Mouse (Mus musculus) lung, adult 2 months (tissue): ENCODE data around the gene Cfdp1. TPM values are rescaled to one million over a fixed set of nuclear protein-coding genes. Genes with fewer than 3 reads are reported as not detected.

Experiments used
- DNase-seq: peaks from one replicate; pipeline ENCODE4 v3.0.0; 2022
- H3K4me1 ChIP-seq: fragments of 200-500 bp; 2 replicates; pipeline ENCODE4 v1.6.1; 2011; ENCODE audit warnings: low read length; ENCODE audit not compliant: control insufficient read depth, insufficient read depth
- H3K4me3 ChIP-seq: fragments of 200-500 bp; replicated peaks from 2 replicates; pipeline ENCODE3; 2011; ENCODE audit warnings: low read depth, mild to moderate bottlenecking, control low read depth, low read length; ENCODE audit errors: extremely low read depth
- CTCF ChIP-seq: fragments of 200-500 bp; IDR thresholded peaks from 2 replicates; pipeline ENCODE4 v1.5.1; 2011; ENCODE audit warnings: mild to moderate bottlenecking, low read length, control low read depth; ENCODE audit not compliant: insufficient read depth
- POLR2A ChIP-seq: fragments of 200-500 bp; IDR thresholded peaks from 2 replicates; pipeline ENCODE4 v1.6.1; 2011; ENCODE audit warnings: low read depth, mild to moderate bottlenecking, control low read depth, low read length, borderline replicate concordance; ENCODE audit errors: extremely low read depth
- WGBS: fragments of 180-500 bp; shearing (Covaris S2); methylation state at CpG from one replicate; pipeline ENCODE4 v1.1.7; 2018; 5-methylcytosine and 5-hydroxymethylcytosine counted together
- polyA plus RNA-seq: library from polyadenylated mRNA; depleted of rRNA; stranded (reverse); fragments of >200 nt; gene quantifications from 2 replicates; pipeline ENCODE4 v1.2.3, GENCODE M21; 2012

Gene Cfdp1
- polyA plus RNA-seq, 1 experiment: 7.9 TPM

DNA sequence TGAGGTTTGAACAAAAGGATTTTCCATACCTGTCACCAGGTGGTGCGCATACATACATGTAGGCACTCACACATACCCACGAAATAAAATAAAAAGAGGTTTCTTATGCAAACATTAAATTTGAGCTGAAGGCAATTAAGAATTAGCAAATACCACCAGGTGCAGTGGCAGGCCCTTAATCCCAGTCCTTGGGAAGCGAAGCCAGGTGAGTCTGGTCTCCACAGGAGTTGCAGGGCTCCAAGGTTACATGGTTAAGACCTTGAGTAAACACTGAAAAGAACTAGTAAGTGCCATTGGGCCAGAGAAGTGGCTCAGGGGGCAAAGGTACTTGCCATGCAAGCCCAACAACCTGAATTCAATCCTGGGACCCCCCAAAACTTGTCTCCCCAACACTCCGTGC is 29.5 kb upstream of the Cfdp1 start:
- 67% methylated on average over 4 of the region's 4 CpGs for WGBS
- TF ChIP-seq POLR2A: no peak
- TF ChIP-seq CTCF: no peak
- Histone ChIP-seq H3K4me3 (no peak overlapping the region), H3K4me1 (no peaks in the 10 kb centered on the region)
- DNase-seq: peak; percentile 8

GRCm38 (mm10) chr8:111881591-111881990 is 27.5 kb upstream of the Cfdp1 start:
- TF ChIP-seq CTCF (peak; percentile 95), POLR2A (no peak)
- DNase-seq: peak; percentile 34
- WGBS: 0% methylated on average over 2 of the region's 2 CpGs
- H3K4me3 ChIP-seq: no peak overlapping the region
- no peaks in the 10 kb centered on the region for H3K4me1 ChIP-seq

DNA sequence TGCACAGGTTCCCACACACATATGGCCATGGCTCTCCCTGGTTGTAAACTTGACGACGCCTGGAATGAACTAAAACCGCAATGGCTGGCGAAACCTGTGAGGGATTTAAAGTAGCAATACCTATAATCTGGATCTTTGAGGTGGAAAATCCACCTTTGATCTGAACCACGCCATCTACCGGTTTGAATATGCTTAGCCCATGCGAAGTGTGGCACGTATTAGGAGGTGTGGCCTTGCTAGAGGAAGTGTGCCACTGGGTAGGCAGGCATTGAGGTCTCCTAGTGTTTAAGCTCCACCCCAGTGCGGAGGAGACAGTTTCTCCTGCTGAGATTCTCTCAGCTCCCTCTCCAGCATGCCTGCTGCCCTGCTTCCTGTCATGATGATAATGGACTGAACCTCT is 23.6 kb upstream of the Cfdp1 start:
- DNase-seq: no peak
- Histone ChIP-seq H3K4me1 (peaks cover 3% of the 10 kb centered on the region; the same call in 1 of the 2 replicates), H3K4me3 (no peak overlapping the region)
- 65% methylated on average over 9 of the region's 9 CpGs for WGBS
- no peak for TF ChIP-seq POLR2A
- TF ChIP-seq CTCF: no peak

DNA sequence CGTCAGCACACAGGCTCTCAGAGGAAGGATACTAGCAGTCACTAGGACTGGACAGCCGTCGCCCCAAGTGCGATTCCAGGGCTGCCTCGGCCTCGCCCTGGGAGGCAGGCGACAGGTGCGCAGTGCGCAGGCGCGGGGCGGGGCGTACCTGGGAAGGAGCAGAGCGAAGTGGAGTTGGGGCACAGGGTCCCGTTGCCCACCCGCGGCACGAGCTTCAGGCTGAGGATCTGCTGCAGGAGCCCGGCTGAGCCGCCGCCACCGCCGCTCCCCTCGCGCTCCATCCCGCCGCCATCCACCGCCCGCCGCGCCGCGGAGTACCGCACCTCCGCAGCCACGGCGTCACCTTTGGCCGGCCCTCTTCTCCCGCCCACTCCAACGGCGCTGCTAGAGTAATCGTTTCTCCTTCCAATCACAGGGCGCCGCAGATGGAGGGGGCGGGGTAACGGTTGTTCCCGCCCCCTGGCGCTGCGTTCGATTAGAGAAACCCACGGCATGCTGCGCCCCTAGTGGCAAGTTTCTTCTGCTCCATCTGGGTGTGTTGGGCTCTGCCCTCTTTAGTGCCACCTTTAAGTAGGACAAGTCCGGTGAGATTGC is 22.4 kb upstream of the Cfdp1 start, which contains the start of gene Tmem170:
Gene Tmem170, minus strand, starts transcription at position 396 of the 594 bp plus-strand sequence.
- TF ChIP-seq CTCF (peak; percentile 89), POLR2A (peak; percentile 96)
- WGBS: under 1% methylated on average over 53 of the region's 53 CpGs
- peak within 1 kb of the TSS; percentile 79 for H3K4me3 ChIP-seq
- H3K4me1 ChIP-seq: peaks cover 3% of the 10 kb centered on the region; the same call in 1 of the 2 replicates
- DNase-seq: peak; percentile 97

DNA sequence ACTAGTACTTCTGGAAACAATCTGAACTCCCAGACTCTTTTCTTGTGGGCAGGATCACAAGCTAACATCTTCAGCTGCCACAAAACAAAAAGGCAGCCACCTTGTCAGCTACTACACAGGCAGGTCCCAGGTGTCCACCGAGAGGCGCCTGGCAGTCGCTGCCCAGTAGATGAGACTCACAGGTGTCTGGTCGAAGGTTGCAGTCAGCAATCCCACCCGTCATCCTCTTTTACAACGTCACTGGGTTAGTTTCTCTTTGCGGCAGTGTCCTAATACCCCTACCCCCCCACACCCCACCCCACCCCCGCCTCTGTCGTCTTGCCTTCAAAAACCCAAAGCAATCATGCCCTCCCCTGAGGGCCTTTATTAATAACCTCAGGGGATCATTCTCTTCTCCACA is 21.7 kb upstream of the Cfdp1 start:
- peak; percentile 38 for DNase-seq
- Histone ChIP-seq H3K4me3 (peak overlapping the region; percentile 79), H3K4me1 (peaks cover 3% of the 10 kb centered on the region; the same call in 1 of the 2 replicates)
- TF ChIP-seq CTCF (no peak), POLR2A (no peak)
- 18% methylated on average over 9 of the region's 9 CpGs for WGBS

GRCm38 (mm10) chr8:111871278-111871677 is 17.2 kb upstream of the Cfdp1 start:
- no peak for DNase-seq
- TF ChIP-seq CTCF (no peak), POLR2A (no peak)
- no peak overlapping the region for H3K4me3 ChIP-seq
- peaks cover 3% of the 10 kb centered on the region; the same call in 1 of the 2 replicates for H3K4me1 ChIP-seq
- WGBS: 87% methylated on average over 3 of the region's 3 CpGs

- no peak for DNase-seq
- no peak for TF ChIP-seq CTCF
- no peak for TF ChIP-seq POLR2A
- no peak overlapping the region for H3K4me3 ChIP-seq
- no peaks in the 10 kb centered on the region; the same call in 1 of the 2 replicates for H3K4me1 ChIP-seq
- WGBS: 79% methylated on average over 3 of the region's 3 CpGs
Measured at GRCm38 (mm10) chr8:111870379-111870778, 16.3 kb upstream of the Cfdp1 start.

DNA sequence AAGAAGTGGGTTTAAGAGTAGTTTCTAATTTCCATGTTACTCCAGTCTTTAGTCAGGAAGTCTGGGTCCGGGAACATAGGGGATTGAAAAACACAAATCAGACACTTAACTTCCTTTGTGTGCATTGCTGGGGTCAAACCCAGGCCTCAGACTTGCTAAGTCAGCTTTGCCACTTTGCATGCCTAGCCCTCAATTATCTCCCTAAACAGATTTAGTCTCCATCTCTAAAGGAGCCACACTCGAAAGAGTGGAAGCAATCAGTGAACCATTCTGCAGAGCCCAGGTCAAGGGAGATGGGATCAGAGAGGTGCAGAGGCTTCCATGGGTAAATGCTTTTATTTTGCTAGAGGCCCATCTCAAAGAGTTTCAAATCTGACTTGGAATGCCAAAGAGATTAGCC is 14.6 kb upstream of the Cfdp1 start:
- H3K4me1 ChIP-seq: no peaks in the 10 kb centered on the region; the same call in 1 of the 2 replicates
- TF ChIP-seq POLR2A: no peak
- no peak for TF ChIP-seq CTCF
- H3K4me3 ChIP-seq: no peak overlapping the region
- 45% methylated on average over 2 of the region's 2 CpGs for WGBS
- DNase-seq: no peak

- WGBS: 49% methylated on average over 6 of the region's 6 CpGs
- Histone ChIP-seq H3K4me1 (no peaks in the 10 kb centered on the region; the same call in 1 of the 2 replicates), H3K4me3 (no peak overlapping the region)
- TF ChIP-seq CTCF: no peak
- TF ChIP-seq POLR2A: no peak
- no peak for DNase-seq
Measured at GRCm38 (mm10) chr8:111865857-111866256, 11.8 kb upstream of the Cfdp1 start.
